Mouse (Mus musculus): ENCODE measurements at regions not wholly inside any gene's neighbourhood (a gene's known extent, or its start where the extent isn't known, plus 50 kb on each side); places are given as distances from the start of the nearest gene placed in this dataset.

GRCm38 (mm10) chr9:116491227-116491626, 316.1 kb upstream of the Tgfbr2 start:
- no peak for TF ChIP-seq ZC3H11A (IDR thresholded peaks at IDR 0.05; ENCODE audit: low read depth, low read length)
- peak in 1 of 2 experiments; percentile 70; a peak in 2 of 4 replicates for TF ChIP-seq CTCF (conservative IDR thresholded peaks at IDR 0.05 in 1 of 2, IDR thresholded peaks at IDR 0.05 in 1 of 2; ENCODE audit: low read depth in 2 of 2, low read length in 2 of 2)
- TF ChIP-seq RCOR1 (conservative IDR thresholded peaks at IDR 0.05; ENCODE audit: low read depth, low read length): no peak
- TF ChIP-seq HCFC1 (IDR thresholded peaks at IDR 0.05; ENCODE audit: low read depth, low read length): no peak
- TF ChIP-seq CHD1 (IDR thresholded peaks at IDR 0.05; ENCODE audit: low read depth, low read length): no peak
- TF ChIP-seq EP300 (IDR thresholded peaks at IDR 0.05; ENCODE audit: low read length): no peak
- no peak for TF ChIP-seq MAX (IDR thresholded peaks at IDR 0.05; ENCODE audit: low read length)
